Mouse (Mus musculus): ENCODE data around the gene Cenpt.

The Cenpt gene

GRCm38 (mm10) chr8:105853178-105853577 lies at the start of gene Cenpt:
TSS of gene Cenpt (minus strand) at chr8:105853278.
- no peak for DNase-seq

DNA sequence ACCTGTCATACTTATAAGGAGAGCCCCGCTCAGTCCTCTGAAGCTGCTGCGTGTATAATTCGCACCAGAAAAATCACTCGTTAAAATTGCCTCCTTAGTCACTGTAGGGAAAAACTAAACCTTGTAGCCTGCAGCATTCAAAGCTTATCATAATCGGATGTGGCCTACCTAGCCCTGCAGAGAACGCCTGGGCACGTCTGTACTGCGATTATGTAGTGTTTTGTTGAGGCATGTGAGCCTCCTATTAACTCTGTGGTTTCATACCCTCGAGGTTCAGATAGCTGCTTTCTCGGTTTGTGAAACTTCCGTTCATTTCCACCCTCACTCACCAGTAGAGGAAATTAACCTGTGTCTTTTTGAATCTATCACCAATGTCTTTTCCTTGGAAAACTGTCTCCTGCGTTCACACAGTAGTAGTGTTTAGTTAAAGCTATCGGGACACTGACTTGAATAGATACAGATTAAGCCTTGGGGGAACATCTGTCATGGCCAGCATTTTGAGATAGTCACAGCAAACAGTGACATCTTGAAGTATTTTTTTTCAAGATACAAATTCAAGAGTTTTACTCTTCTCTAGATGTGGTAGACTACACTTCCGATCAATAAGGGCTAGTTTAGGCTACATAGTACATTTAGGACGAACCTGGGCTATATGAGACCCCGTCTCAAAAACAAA lies 48.0 kb upstream of the Cenpt start:
- no peak for DNase-seq

DNA sequence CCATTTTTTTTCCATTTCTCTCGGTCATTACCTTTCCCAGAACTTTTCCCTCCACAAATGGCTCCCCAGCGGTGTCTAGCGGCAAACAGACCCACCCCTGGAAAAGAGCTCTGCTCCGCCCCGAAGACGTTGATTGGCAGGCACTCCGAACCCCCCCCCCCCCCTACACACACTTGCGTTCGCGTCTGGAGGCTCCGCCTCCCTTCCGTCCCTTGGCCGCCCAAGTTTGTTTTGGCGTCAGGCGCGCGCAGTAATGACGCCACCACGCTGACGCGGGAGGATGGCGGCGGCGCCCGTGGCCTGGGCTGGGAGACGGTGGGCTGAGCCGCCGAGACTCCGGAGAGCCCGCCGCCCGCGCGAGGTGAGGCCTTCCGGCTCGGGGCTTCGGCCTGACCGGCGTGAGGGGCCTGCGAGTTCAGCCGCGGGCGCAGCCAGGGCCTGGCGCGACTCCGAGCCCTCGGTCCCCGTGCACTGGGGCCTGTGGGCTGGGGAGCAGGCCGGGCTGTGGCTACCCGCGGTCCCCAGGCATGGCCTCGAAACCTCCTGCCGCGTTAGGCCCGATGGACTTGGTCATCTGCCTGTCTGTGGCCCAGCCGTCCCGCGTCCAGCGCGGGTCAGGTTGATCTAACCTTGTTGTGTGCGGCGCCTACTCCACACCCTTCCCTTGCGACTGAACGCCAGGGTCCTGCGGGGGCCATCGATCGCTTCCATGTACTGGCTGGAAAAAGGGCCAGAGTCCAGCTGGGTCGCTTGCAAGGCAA lies 47.3 kb upstream of the Cenpt start, which contains the start of gene Pskh1:
Pskh1 (plus strand) TSS at position 262 of the 761 bp plus-strand sequence.
- DNase-seq = peak; percentile 93 to 96

DNA sequence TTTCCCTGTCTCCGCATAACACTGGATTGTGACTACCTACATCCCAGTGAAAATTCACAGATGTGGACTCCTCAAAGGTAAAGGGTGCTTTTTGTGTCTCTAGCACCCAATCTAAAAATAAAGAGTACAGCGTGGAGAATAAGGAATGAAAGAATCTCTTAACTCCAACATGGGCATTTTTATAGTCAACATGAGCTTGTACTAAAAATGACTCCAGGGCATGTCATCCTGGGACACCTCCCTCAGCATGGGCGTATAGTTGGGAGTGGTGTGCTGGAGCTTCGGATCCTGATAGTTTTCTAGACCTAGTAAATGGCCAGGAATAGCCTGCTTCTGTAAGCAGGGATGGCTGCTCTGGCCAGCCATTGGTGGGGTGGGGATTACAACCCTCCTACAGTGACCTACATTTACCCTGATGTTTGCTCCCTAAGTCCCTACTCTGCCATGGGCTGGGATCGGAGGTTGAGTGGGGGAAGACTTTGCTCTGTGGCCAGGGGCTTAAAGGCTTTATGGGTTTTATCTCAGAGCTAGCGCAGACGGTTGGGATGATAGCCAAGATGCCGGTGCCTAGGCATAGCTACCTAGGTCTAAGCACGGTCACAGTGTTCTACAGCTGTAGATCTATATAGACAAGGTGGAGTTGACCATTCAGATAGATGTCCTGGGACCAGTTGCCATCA lies 44.9 kb upstream of the Cenpt start:
- DNase-seq = no peak

GRCm38 (mm10) chr8:105893339-105893738 lies 40.3 kb upstream of the Cenpt start, which contains the start of gene Nrn1l:
TSS of gene Nrn1l (plus strand) at chr8:105893567.
- peak; percentile 79 to 90 for DNase-seq

DNA sequence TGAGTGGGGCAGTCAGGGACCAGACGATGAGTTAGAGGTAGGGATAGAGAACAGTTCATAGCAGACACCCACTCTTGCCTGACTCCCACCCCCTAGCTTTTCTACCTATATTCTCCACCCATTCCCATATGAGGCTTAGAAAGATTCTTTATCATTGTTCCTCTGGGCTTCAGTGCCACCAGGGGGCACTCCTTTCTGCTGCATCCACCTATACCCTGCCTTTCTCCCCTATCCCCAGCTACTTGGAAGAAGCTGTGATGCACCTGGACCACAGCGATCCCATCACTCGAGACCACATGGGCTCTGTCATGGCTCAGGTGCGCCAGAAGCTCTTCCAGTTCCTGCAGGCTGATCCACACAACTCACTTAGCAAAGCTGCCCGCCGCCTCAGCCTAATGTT lies 39.4 kb upstream of the Cenpt start:
- peak in 1 of 2 experiments; percentile 52 for DNase-seq

DNA sequence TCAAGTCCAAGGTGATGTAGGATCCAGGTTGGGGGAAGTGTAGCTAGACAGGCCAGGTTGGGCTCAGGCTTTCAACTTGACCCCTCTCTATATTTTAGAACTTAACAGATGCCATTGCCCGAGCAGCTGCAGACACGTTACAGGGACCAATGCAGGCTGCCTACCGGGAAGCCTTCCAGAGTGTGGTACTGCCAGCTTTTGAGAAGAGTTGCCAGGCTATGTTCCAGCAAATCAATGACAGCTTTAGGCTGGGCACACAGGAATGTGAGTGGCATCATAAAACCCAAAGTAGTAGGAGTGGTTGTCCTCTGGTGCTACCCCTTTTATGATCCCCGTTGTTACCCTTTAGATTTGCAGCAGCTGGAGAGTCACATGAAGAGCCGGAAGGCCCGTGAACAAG lies 37.8 kb upstream of the Cenpt start:
- no peak for DNase-seq

DNA sequence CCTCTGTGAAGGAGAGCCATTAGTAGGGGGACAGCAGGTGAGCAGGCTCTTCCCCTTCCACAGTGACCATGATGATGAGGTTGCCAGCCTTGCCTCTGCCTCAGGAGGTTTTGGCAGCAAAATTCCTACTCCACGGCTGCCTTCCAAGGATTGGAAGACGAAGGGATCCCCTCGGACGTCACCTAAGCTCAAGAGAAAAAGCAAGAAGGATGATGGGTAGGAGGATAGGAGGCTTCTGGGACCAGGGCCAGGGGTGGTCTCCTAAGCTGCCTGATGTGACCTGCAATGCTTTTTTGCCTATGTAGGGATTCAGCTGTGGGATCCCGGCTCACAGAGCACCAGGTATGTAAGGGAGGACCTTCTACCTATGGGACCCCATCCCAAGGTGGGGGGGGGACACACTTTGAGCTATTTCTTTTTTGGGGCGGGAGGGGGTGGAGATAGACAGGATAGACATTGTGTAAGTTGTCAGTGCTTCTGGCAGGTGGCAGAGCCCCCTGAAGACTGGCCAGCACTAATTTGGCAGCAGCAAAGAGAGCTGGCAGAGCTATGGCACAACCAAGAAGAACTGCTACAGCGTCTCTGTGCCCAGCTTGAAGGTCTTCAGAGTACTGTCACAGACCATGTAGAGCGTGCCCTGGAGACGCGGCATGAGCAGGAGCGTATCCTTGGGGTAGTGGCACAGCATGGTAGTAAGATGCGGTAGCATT lies 36.8 kb upstream of the Cenpt start:
- DNase-seq = no peak

GRCm38 (mm10) chr8:105880754-105881520 lies 27.9 kb upstream of the Cenpt start, which contains the start of gene Edc4:
TSS of gene Edc4 (plus strand) at chr8:105880881.
- peak; percentile 85 to 89 for DNase-seq

DNA sequence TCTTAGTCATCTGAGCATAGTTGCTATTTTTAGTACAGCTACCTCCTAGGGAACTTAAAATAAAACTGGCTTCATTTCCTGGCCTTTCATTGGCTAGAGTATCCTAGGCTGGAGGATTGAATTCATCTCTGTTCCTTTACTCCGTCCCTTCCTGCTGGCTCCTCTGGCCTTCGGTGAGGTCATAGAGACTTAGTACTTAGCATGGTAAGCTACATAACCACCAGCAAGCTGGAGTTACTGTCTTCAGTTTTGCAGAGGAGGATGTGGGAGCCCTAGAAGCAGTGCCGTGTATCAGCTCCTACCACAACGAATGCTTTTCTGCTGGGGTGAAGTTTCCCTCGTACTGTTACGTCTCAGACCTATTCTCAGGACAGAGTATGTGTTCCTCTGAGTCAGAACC lies 21.2 kb upstream of the Cenpt start:
- DNase-seq = no peak

DNA sequence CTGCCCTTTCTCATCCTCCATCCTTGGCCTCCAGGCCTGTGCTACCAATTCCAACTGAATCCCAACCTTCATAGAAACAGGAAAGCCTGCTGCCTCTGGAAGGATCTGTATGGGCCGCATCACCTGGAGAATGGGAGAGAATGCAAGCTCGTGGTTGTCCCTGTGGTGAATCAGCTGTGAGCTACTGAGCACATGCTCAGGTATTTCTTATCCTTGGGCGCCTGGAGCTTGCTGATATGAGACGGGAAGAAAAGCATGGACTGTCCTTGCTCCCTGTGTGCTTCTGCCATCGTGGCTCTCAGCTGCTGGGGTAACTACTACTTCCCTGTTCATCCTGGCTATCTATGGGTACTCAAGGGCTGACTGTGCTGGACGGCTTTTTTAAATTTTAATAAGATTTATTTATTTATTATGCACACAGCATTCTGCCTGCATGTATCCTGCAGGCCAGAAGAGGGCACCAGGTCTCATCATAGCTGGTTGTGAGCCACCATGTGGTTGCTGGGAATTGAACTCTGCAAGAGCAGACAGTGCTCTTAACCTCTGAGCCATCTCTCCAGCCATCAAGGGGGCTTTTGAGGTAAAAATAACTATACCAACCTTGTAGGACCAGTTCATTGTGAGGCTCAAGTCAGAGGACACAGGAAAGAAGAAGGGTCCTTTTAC lies 13.4 kb upstream of the Cenpt start:
- DNase-seq = no peak

- DNase-seq = peak in 1 of 2 experiments; percentile 20
These were observed 8.9 kb upstream of the Cenpt start for GRCm38 (mm10) chr8:105861951-105862350.

- DNase-seq = peak; percentile 95 to 99
These were observed 7.3 kb upstream of the Cenpt start, which contains the start of gene Nutf2 for GRCm38 (mm10) chr8:105860143-105860981. TSS of gene Nutf2 (plus strand) at chr8:105860580.

DNA sequence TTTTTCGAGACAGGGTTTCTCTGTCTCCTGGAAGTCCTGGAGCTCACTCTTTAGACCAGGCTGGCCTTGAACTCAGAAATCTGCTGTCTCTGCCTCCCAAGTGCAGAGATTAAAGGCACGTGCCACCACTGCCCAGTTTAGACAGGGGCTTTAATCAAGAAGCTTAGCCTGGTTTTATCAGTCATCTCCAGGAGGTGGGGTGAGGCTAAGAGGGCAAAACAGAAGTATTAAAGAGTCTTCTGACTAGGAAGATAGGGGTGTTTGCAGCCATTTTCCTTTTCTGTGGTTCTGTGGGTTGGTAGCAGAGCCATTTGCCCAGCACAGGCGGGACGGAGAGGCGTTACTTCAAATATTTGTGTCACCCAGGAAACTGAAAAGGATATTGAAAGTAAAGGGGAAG lies 6.2 kb upstream of the Cenpt start:
- no peak for DNase-seq

DNA sequence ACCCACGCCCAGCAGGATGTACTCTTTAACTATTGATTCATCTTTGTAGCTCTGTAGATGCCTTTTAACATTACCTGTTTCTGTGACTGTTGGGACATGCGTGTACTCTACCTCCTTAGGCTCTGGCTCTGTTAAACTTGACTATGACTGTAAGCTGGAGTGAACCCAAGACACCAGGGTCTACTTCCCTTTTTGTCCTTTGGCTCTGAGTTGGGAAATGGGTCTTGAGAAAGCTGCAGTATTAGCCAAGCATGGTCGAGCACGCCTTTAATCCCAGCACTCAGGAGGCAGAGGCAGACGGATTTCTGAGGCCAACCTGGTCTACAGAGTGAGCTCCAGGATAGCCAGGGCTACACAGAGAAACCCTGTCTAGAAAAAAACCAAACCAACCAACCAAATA lies 5.4 kb upstream of the Cenpt start:
- no peak for DNase-seq

- no peak for DNase-seq
These were observed 3.2 kb upstream of the Cenpt start for GRCm38 (mm10) chr8:105856168-105856835.

GRCm38 (mm10) chr8:105855248-105856167 lies 2.4 kb upstream of the Cenpt start:
- peak; percentile 50 to 71 for DNase-seq

DNA sequence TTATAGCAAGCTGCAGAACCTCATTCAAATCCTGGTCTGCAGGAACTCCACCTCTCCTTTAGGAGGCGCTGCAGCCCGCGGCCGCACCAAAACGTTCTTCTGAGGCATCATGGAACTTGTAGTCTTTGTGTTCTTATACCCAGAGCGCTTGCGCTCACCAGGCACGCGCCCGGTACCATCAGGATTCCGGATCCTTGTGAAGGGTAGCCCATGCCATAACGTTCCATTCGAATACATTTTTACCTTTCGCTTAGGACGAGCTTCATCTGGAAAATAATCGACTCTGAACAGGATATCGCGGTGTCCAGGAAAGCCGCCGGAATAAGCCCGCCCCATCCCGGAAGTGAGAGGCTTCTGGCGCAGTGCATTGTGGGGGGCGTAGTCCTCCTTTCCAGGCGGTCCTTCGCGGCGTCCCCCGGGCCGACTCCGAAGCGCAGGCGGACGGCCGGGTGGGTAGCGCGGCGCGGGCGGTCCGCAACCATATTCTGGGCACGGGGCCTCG lies 1.7 kb upstream of the Cenpt start, which contains the start of gene Thap11:
Thap11 (plus strand) TSS at position 418 of the 502 bp plus-strand sequence.
- peak; percentile 94 to 95 for DNase-seq
